Mouse (Mus musculus) kidney, adult 11 months (tissue): ENCODE measurements around the gene Gnl3l.

Source experiments
- DNase-seq: peaks from one replicate; pipeline ENCODE4 v3.0.0; 2022

Gene Gnl3l

DNA sequence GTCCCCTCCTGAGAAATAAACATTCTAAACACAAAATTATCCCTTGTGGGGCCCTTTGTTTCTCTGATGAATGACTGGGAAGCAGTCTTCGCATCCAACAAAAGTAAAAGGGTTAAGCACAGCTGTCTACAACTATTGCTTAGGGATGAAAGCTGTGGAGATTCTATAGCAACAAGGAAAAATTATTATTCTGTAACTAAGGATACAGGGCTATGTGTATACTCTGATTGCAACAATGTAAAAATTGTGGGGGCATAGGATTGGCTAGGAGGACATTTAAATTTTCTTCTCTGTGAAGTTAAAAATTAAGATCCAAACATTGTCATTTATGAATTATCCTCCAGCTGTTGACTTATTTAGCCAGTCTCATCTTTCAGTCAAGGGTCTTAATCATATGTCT lies 61.1 kb downstream of the Gnl3l start:
- no peak for DNase-seq

- no peak for DNase-seq
Measured at GRCm38 (mm10) chrX:150955441-150955840, 61.7 kb downstream of the Gnl3l start.

GRCm38 (mm10) chrX:150954721-150955120 lies 62.4 kb downstream of the Gnl3l start:
- DNase-seq, result no peak
